Mouse (Mus musculus): ENCODE results near the gene Rubcnl. TPM values are rescaled to one million over a fixed set of nuclear protein-coding genes. Genes with fewer than 3 reads are reported as not detected.

Gene Rubcnl
- total RNA-seq, 4 experiments from 2014 or later = 1.2 to 3.1 (median 2.0) TPM

DNA sequence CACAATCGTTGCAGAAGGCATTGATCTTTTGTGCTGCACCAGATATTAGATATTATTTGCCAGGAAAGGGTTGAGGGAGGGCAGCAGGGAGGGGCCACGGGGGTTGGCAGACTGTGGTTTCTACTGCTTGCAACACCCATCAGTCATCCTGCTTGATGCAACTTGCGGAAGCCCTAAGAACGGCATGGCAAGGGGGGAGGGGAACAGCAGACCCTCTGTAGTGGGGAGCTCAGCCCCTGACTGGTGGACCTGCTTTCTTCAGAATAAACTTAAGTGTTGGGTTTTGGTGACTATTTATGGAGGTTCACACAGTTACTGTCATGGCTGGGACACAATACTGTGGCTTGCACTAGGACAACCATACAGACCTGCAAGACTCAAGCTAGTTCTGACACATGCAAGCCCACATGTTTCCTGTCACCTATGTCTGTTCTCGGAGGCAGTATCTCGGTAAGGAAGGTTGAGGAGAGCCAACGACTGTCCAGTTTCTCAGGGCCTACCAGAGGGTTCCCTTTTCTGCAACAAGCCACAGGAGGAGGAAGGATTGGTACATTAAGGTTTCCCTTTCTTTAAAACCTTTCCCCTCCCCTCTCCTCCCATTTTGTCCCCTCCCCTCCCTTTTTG is 53.6 kb downstream of the Rubcnl start:
- DNase-seq (ENCODE audit: low spot score in 2 of 2) = no peak

DNA sequence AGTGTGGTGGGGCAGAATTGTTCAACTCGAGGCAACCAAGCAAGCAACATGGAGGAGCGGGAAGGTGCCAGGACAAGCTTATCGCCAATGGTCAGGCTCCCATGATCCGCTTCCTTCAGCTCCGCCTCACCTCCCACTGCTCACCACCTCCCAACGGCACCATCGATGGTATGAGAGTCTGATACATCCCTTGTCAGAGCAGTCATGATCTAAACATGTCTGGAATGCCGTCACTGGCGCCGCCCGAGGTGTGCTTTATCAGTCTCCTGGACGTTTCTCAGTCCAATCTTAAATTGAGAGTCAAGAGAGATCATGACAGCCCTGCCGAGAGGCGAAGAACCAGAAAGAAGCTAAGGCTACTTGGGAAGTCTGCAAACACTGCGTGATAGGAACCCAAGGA is 55.3 kb downstream of the Rubcnl start:
- no peak for DNase-seq (ENCODE audit: low spot score in 2 of 2)

DNA sequence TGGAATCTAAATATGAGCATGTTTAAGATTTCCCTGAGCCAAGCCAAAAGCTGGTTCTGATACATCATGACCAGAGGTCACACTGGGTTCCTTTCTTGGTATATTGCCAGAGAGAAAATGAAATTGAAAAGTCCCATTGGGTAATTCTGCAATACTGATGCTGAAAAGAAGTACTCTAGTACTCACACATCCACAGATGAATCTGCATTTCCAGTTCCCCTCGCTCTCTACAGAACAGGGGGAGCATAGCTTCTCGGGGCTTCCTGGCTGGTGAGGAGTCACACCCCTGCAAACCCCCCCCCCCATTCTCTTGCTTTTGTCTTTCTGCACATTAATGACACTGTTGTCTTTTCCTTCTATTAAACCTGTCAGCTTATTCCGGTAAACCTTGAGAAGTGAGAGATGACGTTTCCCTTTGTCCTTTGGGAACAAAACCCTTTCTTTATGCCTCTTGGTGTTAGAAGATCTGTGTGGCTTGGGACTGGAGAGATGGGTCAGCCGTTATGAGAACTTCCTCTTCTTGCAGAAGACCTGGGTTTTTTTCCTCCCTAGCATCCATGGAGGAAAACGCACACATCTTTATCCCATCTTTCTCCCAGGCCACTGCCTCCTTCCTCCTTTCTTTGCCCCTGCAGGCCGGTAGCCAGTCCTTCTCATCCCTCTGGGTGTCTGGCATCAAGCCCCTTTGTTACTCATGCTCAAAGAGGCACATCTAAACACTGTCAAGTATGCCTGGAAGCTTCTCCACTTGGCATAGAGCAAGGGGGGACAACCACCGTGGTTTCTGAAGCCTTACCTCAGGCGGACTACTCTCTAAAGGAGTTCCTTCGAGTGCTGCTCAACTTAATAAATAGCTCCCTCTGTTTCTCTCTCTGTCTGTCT is 59.7 kb downstream of the Rubcnl start:
- DNase-seq (ENCODE audit: low spot score in 2 of 2) = no peak

DNA sequence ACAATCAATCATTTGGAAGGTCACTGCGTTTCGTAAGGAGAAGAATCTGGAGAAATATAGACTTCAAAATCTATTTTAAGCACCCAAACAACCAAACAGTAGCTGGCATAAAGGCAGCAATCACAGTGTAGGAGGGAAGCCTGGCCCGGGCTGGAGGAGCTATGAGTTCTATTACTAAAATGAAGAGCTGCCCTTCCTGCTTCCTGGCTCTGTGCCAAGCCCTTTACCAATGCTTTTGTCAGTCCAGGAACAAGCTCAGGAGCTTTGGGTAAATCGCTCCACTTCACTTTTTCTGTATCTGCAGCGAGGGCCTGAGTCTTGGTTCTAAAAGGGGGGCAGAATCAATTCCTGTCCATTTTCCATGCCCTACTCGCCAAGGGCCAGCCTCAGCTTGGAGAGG is 62.1 kb downstream of the Rubcnl start:
- DNase-seq (ENCODE audit: low spot score in 2 of 2) = no peak

Other genes with a start within 250 kb of the Rubcnl start
- 10 to 100 TPM; 13.6 to 26.9 (median 19.1) TPM for gene Lrch1, start 68.2 kb upstream of the Rubcnl start, total RNA-seq (2022)
- gene Lrrc63, start 114.9 kb downstream of the Rubcnl start, total RNA-seq (2022) = not detected
- 10 to 100 TPM in 2 of 4 experiments, 1 to 10 TPM in 2; 6.6 to 15.3 (median 9.3) TPM for gene Lcp1, start 115.1 kb downstream of the Rubcnl start, total RNA-seq (2022)
- gene Cpb2, start 226.3 kb downstream of the Rubcnl start, total RNA-seq (2022) = not detected